Mouse (Mus musculus) ES-Bruce4 (cell line): Measurements from ENCODE around the gene Pias1.

Source experiments
- CTCF ChIP-seq: IDR thresholded peaks from one replicate; pipeline ENCODE4 v1.8.1; 2011; ENCODE audit warnings: low read depth, low read length
- POLR2A ChIP-seq: IDR thresholded peaks from one replicate; pipeline ENCODE4 v1.8.1; 2011; ENCODE audit warnings: low read length; ENCODE audit not compliant: insufficient read depth

DNA sequence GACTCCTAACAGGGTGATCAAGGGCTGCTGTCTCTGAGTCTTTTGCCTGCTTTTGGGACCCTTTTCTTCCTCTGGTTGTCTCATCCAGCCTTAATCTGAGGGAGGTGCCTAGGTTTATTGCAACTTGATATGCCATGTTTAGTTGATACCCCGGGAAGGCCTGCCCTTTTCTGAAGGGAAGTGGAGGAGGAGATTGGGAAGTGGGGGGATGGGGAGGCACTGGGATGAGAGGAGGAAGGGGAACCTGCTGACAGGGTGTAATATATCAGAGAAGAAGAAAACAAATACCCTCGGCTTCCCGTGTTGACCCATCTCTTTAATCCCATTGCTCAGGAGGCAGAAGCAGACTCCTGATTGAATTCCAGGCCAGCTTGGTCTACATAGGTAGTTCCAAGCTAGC, 10.8 kb upstream of the Pias1 start:
- TF ChIP-seq POLR2A (no peak), CTCF (no peak)
